Mouse (Mus musculus) neural tube, embryonic 14.5 days (tissue): Measurements from ENCODE around the gene Ddx5. TPM values are rescaled to one million over a fixed set of nuclear protein-coding genes. Genes with fewer than 3 reads are reported as not detected.
"Not testable (repeated sequence)": the region's sequence is repeated elsewhere in the genome, so short reads cannot be mapped to it uniquely, and the experiment has no call there.

ENCODE experiments used
- ATAC-seq: fragments of 200-750 bp; cut with Nextera tagmentation; 2 replicates; pipeline ENCODE4 v1.8.0; 2017; ENCODE audit warnings: low read depth, mild to moderate bottlenecking, moderate TSS enrichment, moderate library complexity
- H3K27ac ChIP-seq: fragments of 300-500 bp; sonication (generic); 2 replicates; pipeline ENCODE4 v1.5.1; 2014; ENCODE audit warnings: low read depth, mild to moderate bottlenecking, control low read depth, low read length, moderate library complexity, mixed read lengths
- H3K27me3 ChIP-seq: fragments of 300-500 bp; sonication (generic); 2 replicates; pipeline ENCODE4 v1.6.1; 2014; ENCODE audit warnings: low read length; ENCODE audit not compliant: control insufficient read depth, insufficient read depth
- H3K36me3 ChIP-seq: fragments of 300-500 bp; sonication (generic); 2 replicates; pipeline ENCODE4 v1.6.1; 2014; ENCODE audit warnings: low read length, mixed read lengths; ENCODE audit not compliant: control insufficient read depth, insufficient read depth
- H3K4me1 ChIP-seq: fragments of 300-500 bp; sonication (generic); 2 replicates; pipeline ENCODE4 v1.6.1; 2014; ENCODE audit warnings: low read length; ENCODE audit not compliant: control insufficient read depth, insufficient read depth
- H3K4me2 ChIP-seq: fragments of 300-500 bp; sonication (generic); 2 replicates; pipeline ENCODE4 v1.6.1; 2014; ENCODE audit warnings: mild to moderate bottlenecking, low read depth, low read length, control low read depth
- H3K4me3 ChIP-seq: fragments of 300-500 bp; sonication (generic); 2 replicates; pipeline ENCODE4 v1.5.1; 2014; ENCODE audit warnings: low read depth, low read length, control low read depth, mixed read lengths
- H3K9ac ChIP-seq: fragments of 300-500 bp; sonication (generic); replicated peaks from 2 replicates; pipeline ENCODE4 v1.6.1; 2014; ENCODE audit warnings: low read depth, mild to moderate bottlenecking, control low read depth, low read length, mixed read lengths
- H3K9me3 ChIP-seq: fragments of 300-500 bp; sonication (generic); 2 replicates; pipeline ENCODE4 v1.6.1; 2016; ENCODE audit warnings: low read length; ENCODE audit not compliant: control insufficient read depth
- WGBS: fragments of 180-500 bp; shearing (Covaris S2); extraction: QIAGEN DNeasy Blood & Tissue Kit; methylation state at CpG from one replicate; pipeline ENCODE4 v1.1.7; 2014; 5-methylcytosine and 5-hydroxymethylcytosine counted together
- polyA plus RNA-seq: library from polyadenylated mRNA; unstranded; fragments of >200 nt; fragmentation: Nextera tagmentation; extraction: Ambion mirVana; gene quantifications from 2 replicates; pipeline ENCODE4 v1.2.1, GENCODE M21; 2014

Gene Ddx5
- polyA plus RNA-seq, 1 experiment from 2014 or later = 447 TPM

GRCm38 (mm10) chr11:106807442-106807841 lies 18.5 kb upstream of the Ddx5 start:
- peaks cover 22% of the 10 kb centered on the region for H3K36me3 ChIP-seq
- H3K27ac ChIP-seq, H3K4me2 ChIP-seq, H3K4me3 ChIP-seq, H3K9ac ChIP-seq, ATAC-seq, H3K4me1 ChIP-seq, H3K27me3 ChIP-seq, H3K9me3 ChIP-seq: not testable (repeated sequence)
- WGBS = 73% methylated on average over 1 of the region's 1 CpGs

- Histone ChIP-seq H3K4me2 (no peak overlapping the region), H3K4me3 (no peak overlapping the region), H3K9ac (no peak overlapping the region), H3K27ac (no peak overlapping the region), H3K36me3 (peaks cover 37% of the 10 kb centered on the region), H3K4me1 (no peaks in the 10 kb centered on the region), H3K9me3 (no peaks in the 10 kb centered on the region), H3K27me3 (no peaks in the 10 kb centered on the region)
- ATAC-seq = no peak
- 78% methylated on average over 10 of the region's 10 CpGs for WGBS
Measured at GRCm38 (mm10) chr11:106802069-106802627, 13.2 kb upstream of the Ddx5 start.

- no peak overlapping the region for H3K9ac ChIP-seq
- H3K9me3 ChIP-seq = no peaks in the 10 kb centered on the region
- 71% methylated on average over 9 of the region's 9 CpGs for WGBS
- H3K27ac ChIP-seq = no peak overlapping the region
- no peak for ATAC-seq
- H3K4me1 ChIP-seq = peaks cover under 1% of the 10 kb centered on the region; the same call in 1 of the 2 replicates
- H3K27me3 ChIP-seq = no peaks in the 10 kb centered on the region
- peaks cover 38% of the 10 kb centered on the region for H3K36me3 ChIP-seq
- no peak overlapping the region for H3K4me3 ChIP-seq
- H3K4me2 ChIP-seq = no peak overlapping the region
Measured at GRCm38 (mm10) chr11:106795679-106796078, 6.7 kb upstream of the Ddx5 start.

GRCm38 (mm10) chr11:106793846-106794245 lies 4.9 kb upstream of the Ddx5 start:
- no peak for ATAC-seq
- Histone ChIP-seq H3K9me3 (no peaks in the 10 kb centered on the region), H3K36me3 (peaks cover 26% of the 10 kb centered on the region), H3K9ac (no peak overlapping the region), H3K27ac (no peak overlapping the region), H3K27me3 (no peaks in the 10 kb centered on the region), H3K4me1 (peaks cover 6% of the 10 kb centered on the region; the same call in 1 of the 2 replicates), H3K4me3 (no peak overlapping the region), H3K4me2 (no peak overlapping the region)
- 81% methylated on average over 4 of the region's 4 CpGs for WGBS

GRCm38 (mm10) chr11:106789649-106790048 lies 664 bp upstream of the Ddx5 start:
- Histone ChIP-seq H3K27me3 (no peaks in the 10 kb centered on the region), H3K36me3 (peaks cover 22% of the 10 kb centered on the region), H3K9ac (peak overlapping the region; percentile 98), H3K4me2 (peak overlapping the region; percentile 52), H3K27ac (peak overlapping the region; percentile 99), H3K4me1 (peaks cover 20% of the 10 kb centered on the region), H3K9me3 (no peaks in the 10 kb centered on the region), H3K4me3 (peak overlapping the region; percentile 72)
- no peak for ATAC-seq
- WGBS = under 1% methylated on average over 6 of the region's 6 CpGs

GRCm38 (mm10) chr11:106788026-106788774 lies 785 bp downstream of the Ddx5 start:
- peak overlapping the region; percentile 52; the same call in 1 of the 2 replicates for H3K4me2 ChIP-seq
- H3K9me3 ChIP-seq = no peaks in the 10 kb centered on the region
- H3K4me1 ChIP-seq = peaks cover 20% of the 10 kb centered on the region
- under 1% methylated on average over 70 of the region's 79 CpGs for WGBS
- peaks cover 36% of the 10 kb centered on the region for H3K36me3 ChIP-seq
- peak overlapping the region; percentile 98 for H3K9ac ChIP-seq
- no peaks in the 10 kb centered on the region for H3K27me3 ChIP-seq
- H3K27ac ChIP-seq = peak overlapping the region; percentile 99
- ATAC-seq = peak; percentile 78
- H3K4me3 ChIP-seq = peak overlapping the region; percentile 72

- Histone ChIP-seq H3K4me1 (peaks cover 20% of the 10 kb centered on the region), H3K4me2 (peak overlapping the region; percentile 69), H3K27ac (peak overlapping the region; percentile 99), H3K4me3 (peak overlapping the region; percentile 72), H3K27me3 (no peaks in the 10 kb centered on the region), H3K36me3 (peaks cover 41% of the 10 kb centered on the region), H3K9ac (peak overlapping the region; percentile 98), H3K9me3 (no peaks in the 10 kb centered on the region)
- no peak for ATAC-seq
- under 1% methylated on average over 60 of the region's 65 CpGs for WGBS
Measured at GRCm38 (mm10) chr11:106787131-106788025, 1.6 kb downstream of the Ddx5 start.

- peaks cover 16% of the 10 kb centered on the region for H3K4me1 ChIP-seq
- H3K4me3 ChIP-seq = no peak overlapping the region
- H3K4me2 ChIP-seq = no peak overlapping the region
Measured at GRCm38 (mm10) chr11:106785043-106785442, 3.9 kb downstream of the Ddx5 start.

More at GRCm38 (mm10) chr11:106785043-106785442, 3.9 kb downstream of the Ddx5 start:
- no peaks in the 10 kb centered on the region for H3K27me3 ChIP-seq
- no peak for ATAC-seq
- peaks cover 60% of the 10 kb centered on the region for H3K36me3 ChIP-seq
- no peak overlapping the region for H3K9ac ChIP-seq
- no peak overlapping the region for H3K27ac ChIP-seq
- 69% methylated on average over 1 of the region's 1 CpGs for WGBS
- H3K9me3 ChIP-seq = no peaks in the 10 kb centered on the region
